Mouse (Mus musculus) 3T3-L1 (cell line): ENCODE data around the gene Dhx35.

Experiments used
- DNase-seq: peaks from one replicate; pipeline ENCODE4 v3.0.0-alpha.2; 2015; ENCODE audit warnings: low read depth, low spot score

Dhx35 gene

DNA sequence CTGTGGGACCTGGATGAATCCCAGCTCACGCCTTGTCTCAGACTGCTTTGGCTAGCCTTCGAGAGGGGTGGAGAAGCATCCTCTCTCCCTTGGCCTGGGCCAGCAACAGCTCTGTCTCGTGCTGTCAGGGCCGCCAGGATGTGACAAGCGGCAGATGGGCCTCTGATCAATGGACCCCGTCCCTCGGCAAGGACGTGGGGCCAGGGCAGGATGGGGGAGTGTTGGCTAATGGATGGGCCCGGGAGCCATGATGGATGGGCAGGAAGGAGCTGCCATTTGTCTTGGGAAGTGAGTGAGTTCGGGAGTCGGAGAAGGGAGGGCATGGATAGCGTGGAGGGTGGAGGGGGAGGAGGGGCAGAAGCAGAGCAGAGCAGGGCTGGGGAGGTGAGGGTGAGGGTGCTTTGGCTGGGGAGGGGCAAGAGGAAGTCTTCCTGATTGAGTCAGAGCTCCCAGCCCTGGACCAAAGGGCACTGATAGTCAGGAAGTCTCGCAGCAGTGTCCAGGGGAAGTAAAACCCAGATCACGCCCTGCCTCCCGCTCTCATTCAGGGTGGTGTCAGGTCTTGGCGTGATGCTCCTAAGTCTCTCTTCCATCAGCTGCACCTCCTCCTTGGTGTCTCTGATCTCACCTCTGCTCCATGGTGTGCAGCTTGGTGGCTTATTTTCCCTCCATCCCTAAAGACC lies 98.7 kb downstream of the Dhx35 start:
- DNase-seq = no peak

DNA sequence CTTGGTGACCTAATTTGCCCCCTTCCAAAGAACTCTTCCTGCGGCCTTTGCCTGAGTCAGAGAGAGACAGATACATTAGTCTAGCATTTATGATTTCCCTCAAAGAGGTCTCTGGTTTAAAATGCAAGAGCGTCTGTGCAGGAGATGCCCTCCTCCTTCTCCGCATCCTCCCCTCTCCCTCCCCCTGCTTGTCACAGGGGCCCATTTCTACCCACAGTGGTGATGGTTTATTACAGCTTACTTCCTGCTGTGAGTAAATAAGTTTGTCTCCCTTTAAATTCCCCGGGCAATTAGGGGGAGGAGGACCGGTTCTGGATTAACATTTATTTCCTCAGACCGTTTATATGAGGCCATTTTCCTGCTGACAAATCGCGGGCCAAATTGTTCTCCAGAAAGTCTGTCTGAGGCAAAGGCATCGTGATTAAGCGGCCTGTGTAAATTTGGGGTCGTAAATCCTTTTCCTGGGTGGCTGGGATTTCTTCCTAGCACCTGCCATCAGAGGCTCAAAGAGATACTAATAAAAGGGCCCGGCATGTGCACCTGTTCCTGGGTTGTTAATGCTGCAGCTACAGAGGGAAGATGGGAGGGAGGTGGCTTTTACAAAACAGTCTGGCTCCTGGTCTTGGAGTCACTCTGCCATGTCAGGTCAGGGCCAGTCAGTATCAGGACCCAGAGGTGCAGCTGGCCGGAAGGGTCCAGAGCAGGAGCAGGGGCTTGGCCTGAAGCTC lies 104.0 kb downstream of the Dhx35 start:
- no peak for DNase-seq
